Mouse (Mus musculus): ENCODE data around the gene Dennd5a. TPM values are rescaled to one million over a fixed set of nuclear protein-coding genes. Genes with fewer than 3 reads are reported as not detected.

Gene Dennd5a
- polyA plus RNA-seq, 1 experiment from 2014 or later: 57.2 TPM

DNA sequence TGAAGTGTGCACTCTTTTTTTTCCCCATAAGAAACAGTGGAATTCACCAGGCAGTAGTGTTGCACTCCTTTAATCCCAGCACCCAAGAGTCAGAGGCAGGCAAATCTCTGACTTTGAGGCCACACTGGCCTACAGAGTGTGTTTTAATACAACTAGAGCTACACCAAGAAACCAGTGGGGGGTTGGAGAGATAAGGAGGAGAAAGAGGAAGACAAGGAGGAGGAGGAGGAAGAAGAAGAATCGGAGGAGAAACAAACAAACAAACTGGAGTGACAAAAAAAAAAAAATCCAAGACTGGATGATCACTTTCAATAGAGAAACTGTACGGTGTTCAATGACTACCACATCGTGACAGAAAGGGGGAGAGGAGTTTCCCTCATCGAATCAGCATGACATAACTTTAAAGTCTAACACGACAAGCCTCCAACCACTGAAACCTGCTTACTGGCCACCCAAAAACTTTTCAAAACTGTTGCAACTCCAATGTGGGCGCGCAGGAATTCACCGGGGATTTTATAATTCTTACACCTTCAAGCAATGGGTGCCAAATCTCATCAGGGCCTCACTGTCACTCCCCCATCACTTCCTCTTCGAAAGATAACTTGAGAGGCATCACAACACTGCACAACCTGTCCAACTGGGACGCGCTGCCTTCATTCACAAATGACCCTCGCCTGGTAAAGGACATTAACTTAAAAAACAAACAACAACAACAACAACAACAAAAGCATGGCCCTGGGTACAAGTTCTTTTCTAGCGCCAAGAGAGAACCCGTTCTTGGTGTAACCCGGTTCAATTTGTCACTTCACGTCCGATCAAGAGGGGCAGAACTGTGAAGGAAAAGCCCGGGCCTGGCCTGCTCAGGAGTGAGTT lies 1.2 kb downstream of the Dennd5a start:
- H3K4me3 ChIP-seq (replicated peaks; ENCODE audit: low read depth, low read length): peak overlapping the region; percentile 72
- H3K27ac ChIP-seq (replicated peaks; ENCODE audit: low read depth, low read length): peak overlapping the region; percentile 93; the same call in 1 of the 2 replicates
- H3K9ac ChIP-seq (replicated peaks; ENCODE audit: low read length): peak overlapping the region; percentile 88
- ATAC-seq (ENCODE audit: low FRiP score, low TSS enrichment): no peak
- peaks cover 33% of the 10 kb centered on the region for H3K4me1 ChIP-seq (ENCODE audit: control insufficient read depth, insufficient read depth, low read length)
- H3K36me3 ChIP-seq (ENCODE audit: control insufficient read depth, insufficient read depth, low read length): no peaks in the 10 kb centered on the region
- DNase-seq: no peak
- H3K9me3 ChIP-seq (ENCODE audit: control insufficient read depth, low read length): no peaks in the 10 kb centered on the region
- WGBS: 5% methylated on average over 18 of the region's 18 CpGs
- H3K27me3 ChIP-seq (ENCODE audit: control insufficient read depth, insufficient read depth, low read length): no peaks in the 10 kb centered on the region
- H3K4me2 ChIP-seq (ENCODE audit: low read length): peak overlapping the region; percentile 87

DNA sequence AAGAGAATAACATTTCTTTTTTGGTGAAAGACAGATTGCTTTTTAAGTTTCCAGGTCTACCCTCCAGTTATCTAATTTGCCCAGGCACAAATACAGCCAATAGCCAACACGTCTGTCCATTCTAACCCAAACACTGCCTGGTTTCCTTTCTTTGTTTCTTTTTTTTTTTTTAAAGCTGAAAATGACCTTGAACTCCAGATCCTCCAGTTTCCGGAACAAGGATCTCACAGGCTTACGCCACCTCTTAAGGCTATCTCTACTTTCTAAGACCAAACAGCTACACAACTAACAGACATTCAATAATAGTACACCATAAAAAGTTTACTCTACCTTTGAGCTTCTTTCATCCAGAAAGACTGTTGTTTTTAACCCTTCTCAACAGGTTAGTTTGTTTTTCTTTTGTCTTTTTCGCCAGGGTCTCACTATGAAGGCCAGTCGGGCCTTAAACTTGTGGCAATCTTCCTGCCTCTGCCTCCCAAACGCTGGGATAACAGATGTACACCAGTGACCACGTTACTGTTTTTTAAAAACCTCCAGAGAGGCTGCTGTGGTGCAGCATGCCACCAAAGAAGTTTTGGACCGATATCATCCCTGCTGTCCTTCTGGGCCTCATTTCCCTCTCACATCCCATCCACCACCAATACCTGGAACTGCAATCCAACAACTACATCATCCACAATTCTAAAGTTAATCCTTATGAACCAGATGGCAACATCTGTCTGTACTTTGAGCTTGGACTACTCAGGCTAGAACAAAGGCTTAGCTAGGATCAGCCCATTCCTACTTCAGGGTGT lies 2.1 kb downstream of the Dennd5a start:
- H3K27ac ChIP-seq (replicated peaks; ENCODE audit: low read depth, low read length): no peak overlapping the region
- H3K4me2 ChIP-seq (ENCODE audit: low read length): peak overlapping the region; percentile 87
- no peak for DNase-seq
- H3K9me3 ChIP-seq (ENCODE audit: control insufficient read depth, low read length): no peaks in the 10 kb centered on the region
- H3K4me1 ChIP-seq (ENCODE audit: control insufficient read depth, insufficient read depth, low read length): peaks cover 33% of the 10 kb centered on the region
- no peak for ATAC-seq (ENCODE audit: low FRiP score, low TSS enrichment)
- H3K27me3 ChIP-seq (ENCODE audit: control insufficient read depth, insufficient read depth, low read length): no peaks in the 10 kb centered on the region
- H3K4me3 ChIP-seq (replicated peaks; ENCODE audit: low read depth, low read length): peak overlapping the region; percentile 72
- H3K36me3 ChIP-seq (ENCODE audit: control insufficient read depth, insufficient read depth, low read length): no peaks in the 10 kb centered on the region
- H3K9ac ChIP-seq (replicated peaks; ENCODE audit: low read length): peak overlapping the region; percentile 32; the same call in 1 of the 2 replicates
- WGBS: 70% methylated on average over 8 of the region's 8 CpGs

DNA sequence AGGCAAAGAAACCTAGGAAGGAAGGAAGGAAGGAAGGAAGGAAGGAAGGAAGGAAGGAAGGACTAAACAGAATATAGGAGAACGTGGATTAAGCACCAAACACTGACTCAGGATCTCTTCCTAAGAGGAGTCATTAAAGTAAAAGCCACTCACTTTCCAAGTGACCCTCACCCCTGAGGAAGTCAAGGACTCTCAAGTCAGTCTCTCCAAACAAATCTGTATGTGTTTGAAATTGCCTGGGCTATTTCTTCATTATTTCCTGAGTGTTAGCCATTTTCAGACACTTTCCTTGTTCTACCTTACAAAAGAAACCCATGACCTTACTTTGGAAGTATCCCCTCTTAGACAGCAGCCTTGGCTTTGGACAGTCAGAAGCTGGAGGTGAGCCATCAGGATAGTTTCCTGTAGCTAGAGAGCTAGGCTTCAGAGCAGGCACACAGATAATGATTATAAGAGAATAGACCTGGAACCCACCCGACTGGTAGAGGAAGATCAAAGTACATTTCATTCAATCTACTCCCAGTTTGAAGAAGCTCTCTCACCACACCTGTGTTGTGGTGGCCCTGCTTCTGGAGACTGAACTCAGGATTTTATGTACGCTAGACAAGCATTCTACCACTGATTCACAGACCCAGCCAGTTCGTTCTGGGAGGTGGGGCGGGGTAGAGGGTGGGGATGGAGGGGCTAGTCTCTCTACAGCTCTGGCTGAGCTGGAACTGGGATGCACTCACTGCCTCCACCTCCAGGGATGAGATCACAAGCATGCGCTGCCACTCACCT lies 5.5 kb downstream of the Dennd5a start:
- H3K9ac ChIP-seq (replicated peaks; ENCODE audit: low read length): no peak overlapping the region
- no peak for ATAC-seq (ENCODE audit: low FRiP score, low TSS enrichment)

DNA sequence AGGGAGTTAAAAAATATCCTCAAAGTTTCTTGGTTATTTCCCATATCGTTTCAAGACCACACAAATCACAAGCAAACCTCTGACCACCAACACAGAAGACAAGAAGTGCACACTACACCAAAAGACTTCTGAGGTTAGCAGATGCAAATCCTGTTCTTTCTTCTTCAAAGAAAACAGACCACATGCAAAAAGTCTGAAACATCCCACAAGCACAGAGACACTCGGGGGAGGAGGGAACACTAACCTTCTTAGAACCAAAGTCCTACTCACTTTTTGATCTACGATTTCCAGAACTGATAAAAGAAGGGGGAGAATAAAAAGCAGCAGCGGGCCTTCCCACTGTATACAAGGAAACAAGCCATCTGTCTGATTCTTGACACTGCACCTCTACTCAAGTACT lies 9.0 kb downstream of the Dennd5a start:
- Histone ChIP-seq H3K27me3 (ENCODE audit: control insufficient read depth, insufficient read depth, low read length) (no peaks in the 10 kb centered on the region), H3K36me3 (ENCODE audit: control insufficient read depth, insufficient read depth, low read length) (no peaks in the 10 kb centered on the region), H3K4me3 (replicated peaks; ENCODE audit: low read depth, low read length) (no peak overlapping the region), H3K4me1 (ENCODE audit: control insufficient read depth, insufficient read depth, low read length) (peaks cover 3% of the 10 kb centered on the region; the same call in 1 of the 2 replicates), H3K27ac (replicated peaks; ENCODE audit: low read depth, low read length) (no peak overlapping the region), H3K9ac (replicated peaks; ENCODE audit: low read length) (no peak overlapping the region), H3K9me3 (ENCODE audit: control insufficient read depth, low read length) (no peaks in the 10 kb centered on the region), H3K4me2 (ENCODE audit: low read length) (no peak overlapping the region)
- DNase-seq (no peak), ATAC-seq (ENCODE audit: low FRiP score, low TSS enrichment) (no peak)
- WGBS: 83% methylated on average over 4 of the region's 4 CpGs

More for the DNA sequence above, 5.5 kb downstream of the Dennd5a start:
- no peak for DNase-seq
- Histone ChIP-seq H3K36me3 (ENCODE audit: control insufficient read depth, insufficient read depth, low read length) (no peaks in the 10 kb centered on the region), H3K27me3 (ENCODE audit: control insufficient read depth, insufficient read depth, low read length) (no peaks in the 10 kb centered on the region), H3K4me3 (replicated peaks; ENCODE audit: low read depth, low read length) (no peak overlapping the region), H3K27ac (replicated peaks; ENCODE audit: low read depth, low read length) (no peak overlapping the region), H3K9me3 (ENCODE audit: control insufficient read depth, low read length) (no peaks in the 10 kb centered on the region), H3K4me2 (ENCODE audit: low read length) (no peak overlapping the region), H3K4me1 (ENCODE audit: control insufficient read depth, insufficient read depth, low read length) (peaks cover 29% of the 10 kb centered on the region)
- WGBS: 72% methylated on average over 6 of the region's 6 CpGs

DNA sequence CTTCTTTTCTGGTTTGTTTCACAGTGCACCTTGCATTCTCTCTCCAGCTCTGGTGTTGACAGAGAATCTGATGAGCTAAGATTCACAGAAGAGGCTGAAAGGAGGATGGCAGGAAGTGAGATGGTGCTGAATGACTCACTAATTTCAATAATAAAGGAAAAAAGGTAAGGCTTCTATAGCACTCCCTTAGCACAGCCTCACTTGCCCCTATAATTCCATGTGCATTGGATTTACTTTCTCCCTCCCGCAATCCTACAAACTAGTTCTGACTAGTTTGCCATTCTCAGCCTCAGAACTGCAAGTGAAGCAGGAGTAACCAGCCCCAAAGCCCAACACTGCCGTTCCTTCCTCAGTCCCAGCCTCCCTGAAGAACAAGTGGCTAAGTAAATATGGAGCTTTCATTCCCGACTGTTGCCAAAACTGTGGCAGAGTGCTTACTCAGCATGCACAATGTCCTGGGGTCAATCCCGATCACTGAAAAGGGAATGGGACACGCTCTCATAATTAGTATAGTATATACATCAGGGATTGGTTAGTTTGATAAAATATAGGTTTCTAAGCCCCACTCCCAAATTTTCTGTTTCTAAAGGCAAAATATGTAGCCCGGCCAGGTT lies 15.7 kb downstream of the Dennd5a start:
- WGBS: 65% methylated on average over 6 of the region's 6 CpGs
- Histone ChIP-seq H3K9ac (replicated peaks; ENCODE audit: low read length) (no peak overlapping the region), H3K4me1 (ENCODE audit: control insufficient read depth, insufficient read depth, low read length) (no peaks in the 10 kb centered on the region), H3K27ac (replicated peaks; ENCODE audit: low read depth, low read length) (no peak overlapping the region), H3K9me3 (ENCODE audit: control insufficient read depth, low read length) (no peaks in the 10 kb centered on the region), H3K4me3 (replicated peaks; ENCODE audit: low read depth, low read length) (no peak overlapping the region), H3K27me3 (ENCODE audit: control insufficient read depth, insufficient read depth, low read length) (no peaks in the 10 kb centered on the region), H3K36me3 (ENCODE audit: control insufficient read depth, insufficient read depth, low read length) (no peaks in the 10 kb centered on the region), H3K4me2 (ENCODE audit: low read length) (no peak overlapping the region)
- no peak for DNase-seq
- no peak for ATAC-seq (ENCODE audit: low FRiP score, low TSS enrichment)

DNA sequence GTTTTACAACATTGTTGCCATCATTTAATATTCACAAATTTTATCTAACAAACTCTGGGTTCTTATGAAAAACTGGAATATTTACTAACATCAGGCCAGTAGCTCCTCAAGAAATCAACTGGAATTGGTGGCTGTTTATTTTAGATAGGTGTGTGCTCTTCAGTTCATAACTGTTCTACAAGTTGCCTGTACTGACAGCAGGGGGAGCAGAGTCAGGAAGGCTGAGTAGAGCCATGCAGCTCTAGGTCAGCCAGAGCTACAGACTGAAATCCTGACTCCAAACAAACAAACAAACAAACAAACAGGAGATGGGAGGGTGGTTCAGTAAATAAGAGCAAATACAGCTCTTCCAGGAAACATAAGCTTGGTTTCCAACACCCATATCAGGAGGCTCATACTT lies 30.6 kb downstream of the Dennd5a start:
- peak; percentile 21 for DNase-seq

DNA sequence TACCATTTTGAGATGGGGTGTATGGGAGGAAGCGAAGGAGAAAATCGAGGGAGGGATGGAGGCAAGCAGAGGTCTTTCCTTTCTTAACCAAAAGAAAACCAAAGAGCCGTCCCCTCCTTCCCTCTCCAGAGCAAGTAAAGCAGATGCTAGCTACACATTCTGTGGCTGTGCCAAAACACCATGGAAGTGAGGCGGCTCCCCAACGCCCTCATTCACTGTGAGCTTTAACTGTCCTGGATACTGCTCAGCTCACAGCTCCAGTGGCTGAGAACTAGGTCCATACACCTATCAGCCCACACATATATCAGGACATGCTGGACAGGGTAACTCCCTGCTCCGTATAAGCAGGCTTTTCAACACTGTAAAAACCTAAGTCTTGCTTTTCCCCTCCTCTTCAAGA lies 31.9 kb downstream of the Dennd5a start:
- peaks cover 42% of the 10 kb centered on the region for H3K36me3 ChIP-seq (ENCODE audit: control insufficient read depth, insufficient read depth, low read length)
- no peak overlapping the region for H3K4me2 ChIP-seq (ENCODE audit: low read length)
- no peak overlapping the region for H3K27ac ChIP-seq (replicated peaks; ENCODE audit: low read depth, low read length)
- no peak overlapping the region for H3K9ac ChIP-seq (replicated peaks; ENCODE audit: low read length)
- 94% methylated on average over 6 of the region's 6 CpGs for WGBS
- no peak for ATAC-seq (ENCODE audit: low FRiP score, low TSS enrichment)
- no peaks in the 10 kb centered on the region for H3K4me1 ChIP-seq (ENCODE audit: control insufficient read depth, insufficient read depth, low read length)
- H3K4me3 ChIP-seq (replicated peaks; ENCODE audit: low read depth, low read length): no peak overlapping the region
- no peak for DNase-seq
- no peaks in the 10 kb centered on the region for H3K27me3 ChIP-seq (ENCODE audit: control insufficient read depth, insufficient read depth, low read length)
- no peaks in the 10 kb centered on the region for H3K9me3 ChIP-seq (ENCODE audit: control insufficient read depth, low read length)

More for the DNA sequence above, 30.6 kb downstream of the Dennd5a start:
- Histone ChIP-seq H3K27me3 (ENCODE audit: control insufficient read depth, insufficient read depth, low read length) (no peaks in the 10 kb centered on the region), H3K9ac (replicated peaks; ENCODE audit: low read length) (no peak overlapping the region), H3K9me3 (ENCODE audit: control insufficient read depth, low read length) (no peaks in the 10 kb centered on the region), H3K4me1 (ENCODE audit: control insufficient read depth, insufficient read depth, low read length) (no peaks in the 10 kb centered on the region), H3K36me3 (ENCODE audit: control insufficient read depth, insufficient read depth, low read length) (peaks cover 49% of the 10 kb centered on the region), H3K4me2 (ENCODE audit: low read length) (no peak overlapping the region), H3K27ac (replicated peaks; ENCODE audit: low read depth, low read length) (no peak overlapping the region), H3K4me3 (replicated peaks; ENCODE audit: low read depth, low read length) (no peak overlapping the region)
- ATAC-seq (ENCODE audit: low FRiP score, low TSS enrichment): no peak

DNA sequence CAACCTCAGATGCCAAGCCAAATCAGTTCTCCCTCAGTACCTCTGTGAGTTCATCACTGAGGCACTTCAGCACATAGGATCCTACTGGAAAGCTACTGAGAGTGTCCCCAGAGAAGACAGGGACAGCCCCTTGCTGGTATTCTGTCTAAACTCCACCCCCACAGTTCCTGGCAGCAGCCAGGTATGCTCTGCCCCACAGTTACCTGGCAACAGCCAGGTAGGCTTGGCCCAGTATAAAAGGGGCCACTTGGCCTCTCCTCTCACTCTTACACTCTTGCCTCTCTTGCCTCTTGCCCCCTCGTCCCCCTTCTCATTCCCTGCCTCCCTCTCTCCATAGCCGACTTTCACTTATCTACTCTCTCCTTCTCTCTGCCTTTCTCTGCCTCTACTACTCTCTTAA lies 35.3 kb downstream of the Dennd5a start:
- no peaks in the 10 kb centered on the region for H3K9me3 ChIP-seq (ENCODE audit: control insufficient read depth, low read length)
- no peak for DNase-seq
- no peak overlapping the region for H3K4me3 ChIP-seq (replicated peaks; ENCODE audit: low read depth, low read length)
- peaks cover 45% of the 10 kb centered on the region for H3K36me3 ChIP-seq (ENCODE audit: control insufficient read depth, insufficient read depth, low read length)
- WGBS: 92% methylated on average over 2 of the region's 2 CpGs
- H3K27ac ChIP-seq (replicated peaks; ENCODE audit: low read depth, low read length): no peak overlapping the region
- no peak overlapping the region for H3K9ac ChIP-seq (replicated peaks; ENCODE audit: low read length)
- no peaks in the 10 kb centered on the region for H3K27me3 ChIP-seq (ENCODE audit: control insufficient read depth, insufficient read depth, low read length)
- ATAC-seq (ENCODE audit: low FRiP score, low TSS enrichment): no peak
- no peak overlapping the region for H3K4me2 ChIP-seq (ENCODE audit: low read length)
- no peaks in the 10 kb centered on the region for H3K4me1 ChIP-seq (ENCODE audit: control insufficient read depth, insufficient read depth, low read length)

Data from midbrain, embryonic 14.5 days (tissue).